Mouse (Mus musculus) G1E (cell line): ENCODE results near the gene Agap1. TPM values are rescaled to one million over a fixed set of nuclear protein-coding genes. Genes with fewer than 3 reads are reported as not detected.

ENCODE experiments used
- ATAC-seq: 2 replicates; pipeline ENCODE4 v1.8.0; 2016; ENCODE audit warnings: mild to moderate bottlenecking; ENCODE audit not compliant: insufficient number of reproducible peaks, poor library complexity, low FRiP score, severe bottlenecking; ENCODE audit errors: extremely low read depth
- DNase-seq: peaks from one replicate; pipeline ENCODE4 v3.0.0; 2012; ENCODE audit warnings: low spot score
- H3K27me3 ChIP-seq: 2 replicates; pipeline ENCODE4 v1.6.1; 2012; ENCODE audit warnings: mild to moderate bottlenecking, low read length, inconsistent platforms; ENCODE audit not compliant: insufficient read depth
- H3K36me3 ChIP-seq: replicated peaks from 2 replicates; pipeline ENCODE3; 2012; ENCODE audit warnings: mild to moderate bottlenecking, inconsistent platforms
- H3K4me1 ChIP-seq: 2 replicates; pipeline ENCODE4 v1.6.1; 2012; ENCODE audit warnings: low read depth, low read length, inconsistent platforms, mixed read lengths; ENCODE audit not compliant: insufficient read depth
- H3K4me3 ChIP-seq: 2 replicates; pipeline ENCODE4 v1.5.1; 2012; ENCODE audit warnings: low read depth, mild to moderate bottlenecking, inconsistent platforms, low read length, moderate library complexity, mixed read lengths
- H3K9me3 ChIP-seq: replicated peaks from 2 replicates; pipeline ENCODE4 v1.6.1; 2012; ENCODE audit warnings: inconsistent platforms
- CTCF ChIP-seq: IDR thresholded peaks from 2 replicates; pipeline ENCODE4 v1.5.1; 2012; ENCODE audit warnings: low read depth, low read length, inconsistent platforms, mixed read lengths
- GATA1 ChIP-seq: IDR thresholded peaks from 2 replicates; pipeline ENCODE4 v1.6.1; 2012; ENCODE audit warnings: borderline replicate concordance, low read length, inconsistent platforms, mixed read lengths
- GATA2 ChIP-seq: IDR thresholded peaks from 2 replicates; pipeline ENCODE4 v1.6.1; 2012; ENCODE audit warnings: low read depth, low read length, inconsistent platforms, borderline replicate concordance
- POLR2AphosphoS5 ChIP-seq: IDR thresholded peaks from 2 replicates; pipeline ENCODE4 v1.6.1; 2012; ENCODE audit warnings: low read depth, low read length, inconsistent platforms; ENCODE audit not compliant: insufficient replicate concordance
- TAL1 ChIP-seq: conservative IDR thresholded peaks from 2 replicates; pipeline ENCODE4 v1.6.1; 2012; ENCODE audit warnings: low read depth, low read length, inconsistent platforms, mixed read lengths
- polyA plus RNA-seq: library from polyadenylated mRNA; stranded (reverse); fragments of >175 nt; gene quantifications from 2 replicates; pipeline ENCODE4 v1.2.3, GENCODE M21; 2012
- total RNA-seq, 2 experiments: library from RNA; stranded (forward) in 1 of 2; stranded (reverse) in 1 of 2; fragments of 200-1000 nt in 1 of 2; fragments of >200 nt in 1 of 2; fragmentation: Nextera tagmentation in 1 of 2; gene quantifications; 2 replicates each; pipeline ENCODE4 v1.2.3; 2014 to 2017

The Agap1 gene
- total and polyA plus RNA-seq, 3 experiments: 0.01 to 0.45 (median 0.16) TPM

DNA sequence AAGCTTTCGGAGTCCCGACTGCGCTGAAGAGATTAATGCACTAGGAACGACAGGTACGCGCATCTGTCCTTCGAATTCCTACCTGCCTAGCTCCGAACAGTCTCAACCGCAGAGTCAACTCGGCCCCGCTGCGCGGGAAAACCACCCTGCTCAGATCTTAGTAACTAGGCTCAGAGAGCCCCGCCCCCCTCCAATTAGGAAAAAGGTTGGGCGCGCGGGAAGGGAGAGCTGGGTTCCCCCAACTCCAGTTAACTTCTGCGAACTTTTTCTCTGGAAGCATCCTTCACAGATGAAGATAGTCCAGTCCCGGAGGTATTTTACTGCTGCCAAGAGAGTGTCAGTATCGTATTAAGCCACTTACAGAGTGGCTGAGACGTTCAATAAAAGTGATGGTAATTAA, 479.2 kb downstream of the Agap1 start:
- Histone ChIP-seq H3K27me3 (no peaks in the 10 kb centered on the region), H3K4me3 (no peak overlapping the region), H3K9me3 (peaks cover 83% of the 10 kb centered on the region), H3K36me3 (no peaks in the 10 kb centered on the region), H3K4me1 (no peaks in the 10 kb centered on the region)
- no peak for DNase-seq
- no peak for ATAC-seq
- TF ChIP-seq CTCF (no peak), GATA2 (no peak), GATA1 (no peak), TAL1 (no peak)

DNA sequence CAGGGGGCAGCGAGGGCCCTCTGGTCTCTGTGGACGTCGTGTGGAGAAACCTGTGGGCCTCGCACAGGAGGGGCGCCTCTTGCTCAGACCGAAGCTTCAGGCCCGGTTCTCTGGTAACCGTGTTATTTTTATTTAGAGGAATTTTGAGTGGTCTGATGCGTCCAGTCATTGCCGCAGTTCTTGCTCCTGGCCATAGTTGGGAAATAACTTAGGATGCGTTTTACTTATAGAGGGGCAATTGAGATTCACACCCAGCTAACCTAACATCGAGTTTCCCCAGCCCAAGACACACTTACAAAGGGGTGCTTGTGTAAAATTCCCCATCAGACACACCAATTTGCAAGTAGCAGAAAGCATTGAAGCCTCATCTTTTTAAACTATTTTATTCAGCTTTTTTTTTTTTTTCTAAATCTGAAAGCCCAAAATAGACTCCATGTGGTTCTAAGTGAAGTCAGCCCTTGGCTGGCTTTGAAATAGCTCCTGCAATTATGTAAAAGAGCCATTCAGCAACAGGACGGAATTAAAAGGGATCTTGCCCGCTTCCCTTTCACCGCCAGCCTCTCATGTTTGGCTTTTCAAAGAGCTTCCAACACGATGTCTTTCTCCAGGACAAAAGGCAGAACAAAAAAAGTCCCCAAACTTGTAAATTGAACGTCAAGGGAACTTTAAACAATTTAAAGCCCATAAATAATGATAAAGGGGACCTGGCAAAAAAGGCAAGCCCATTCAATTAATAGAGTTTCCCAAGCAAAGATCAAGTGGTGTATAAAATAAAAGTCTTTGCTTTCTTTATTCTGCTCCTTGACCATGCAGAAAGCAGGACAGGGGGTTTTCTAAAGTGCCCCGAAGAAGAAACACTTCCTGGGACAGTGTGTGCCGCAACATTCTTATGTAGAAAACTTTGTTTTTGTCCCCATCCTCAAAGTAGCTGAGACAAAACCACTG, 480.0 kb downstream of the Agap1 start:
- ATAC-seq (no peak), DNase-seq (no peak)
- no peaks in the 10 kb centered on the region for H3K4me1 ChIP-seq
- no peaks in the 10 kb centered on the region for H3K36me3 ChIP-seq
- H3K4me3 ChIP-seq: no peak overlapping the region
- H3K9me3 ChIP-seq: peaks cover 81% of the 10 kb centered on the region
- H3K27me3 ChIP-seq: no peaks in the 10 kb centered on the region
- TF ChIP-seq TAL1 (no peak), CTCF (no peak), GATA2 (no peak), GATA1 (no peak), POLR2AphosphoS5 (no peak)

DNA sequence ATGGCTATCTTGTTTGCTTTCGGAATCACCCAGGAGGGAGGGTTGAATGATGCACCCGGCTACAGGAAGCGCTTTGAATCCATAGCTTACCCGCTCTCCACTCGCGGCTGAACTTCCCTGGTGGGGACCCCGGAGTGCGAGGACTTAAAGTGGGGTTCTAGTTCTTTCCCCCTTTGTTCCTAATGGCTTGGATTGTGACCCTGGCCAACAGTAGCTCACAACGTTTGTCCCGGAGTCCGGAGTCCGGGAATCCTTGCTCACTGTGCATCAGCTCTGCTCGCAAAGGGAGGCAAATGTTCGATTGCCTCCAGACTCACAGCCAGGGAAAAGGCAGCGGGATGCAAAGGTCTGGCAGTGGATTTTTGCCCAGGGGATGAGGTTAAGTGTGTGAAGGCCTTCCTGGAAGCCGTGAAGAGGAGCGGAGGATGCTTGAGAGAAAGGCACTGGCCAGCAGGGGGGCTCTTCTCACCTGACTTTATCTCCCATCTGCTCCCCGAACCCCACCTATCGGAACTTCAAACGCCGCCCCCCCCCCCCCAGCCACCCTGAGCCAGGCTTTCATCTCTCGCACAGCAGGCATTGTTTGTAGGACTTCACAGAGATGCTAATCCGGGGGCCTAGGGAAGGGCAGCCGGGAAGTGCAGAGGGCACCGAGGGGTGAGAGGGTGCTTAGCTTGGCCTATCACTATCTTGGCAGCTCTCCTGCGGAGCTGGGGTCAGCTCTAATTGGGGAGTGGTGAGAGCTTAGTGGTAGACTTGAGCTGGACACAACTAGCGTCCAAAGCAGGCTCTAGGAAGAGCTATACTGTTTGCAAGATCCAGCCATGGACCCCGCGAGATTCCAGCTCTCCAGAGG, 481.1 kb downstream of the Agap1 start:
- no peak for TF ChIP-seq POLR2AphosphoS5
- no peak for TF ChIP-seq CTCF
- no peak for TF ChIP-seq TAL1
- TF ChIP-seq GATA1: no peak
- TF ChIP-seq GATA2: no peak
- no peak for ATAC-seq
- Histone ChIP-seq H3K4me3 (no peak overlapping the region), H3K36me3 (no peaks in the 10 kb centered on the region), H3K9me3 (peaks cover 80% of the 10 kb centered on the region), H3K27me3 (no peaks in the 10 kb centered on the region), H3K4me1 (no peaks in the 10 kb centered on the region)
- no peak for DNase-seq

DNA sequence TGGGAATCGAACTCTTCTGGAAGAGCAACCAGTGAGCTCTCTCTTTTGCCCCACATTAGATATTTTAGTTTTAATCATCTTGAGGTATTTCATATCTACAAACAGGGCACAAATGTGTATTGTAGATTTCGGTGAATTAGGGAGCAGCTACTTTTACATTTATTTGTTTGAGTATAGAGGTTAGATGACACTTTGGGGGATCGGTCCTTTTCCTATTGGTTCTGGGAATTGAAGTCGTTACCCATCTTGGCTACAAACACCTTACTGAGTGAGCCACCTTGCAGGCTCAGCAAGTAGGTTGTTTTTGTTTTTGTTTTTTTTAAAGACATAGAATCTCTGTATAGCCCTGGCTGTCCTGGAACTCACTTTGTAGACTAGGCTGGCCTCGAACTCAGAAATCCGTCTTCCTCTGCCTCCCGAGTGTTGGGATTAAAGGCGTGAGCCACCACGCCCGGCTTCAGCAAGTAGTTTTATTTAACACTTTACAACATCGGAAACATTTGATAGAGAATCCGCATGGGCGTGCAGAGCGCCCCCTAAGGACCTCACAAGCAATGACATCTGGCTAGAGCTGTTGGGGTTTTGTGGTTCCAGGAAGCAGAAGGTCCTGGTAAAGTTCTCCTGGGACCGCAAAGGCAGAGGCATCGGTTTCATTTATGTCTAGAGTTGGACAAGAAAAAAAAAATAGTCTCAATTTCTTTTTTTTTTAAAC, 484.4 kb downstream of the Agap1 start:
- no peak for ATAC-seq

DNA sequence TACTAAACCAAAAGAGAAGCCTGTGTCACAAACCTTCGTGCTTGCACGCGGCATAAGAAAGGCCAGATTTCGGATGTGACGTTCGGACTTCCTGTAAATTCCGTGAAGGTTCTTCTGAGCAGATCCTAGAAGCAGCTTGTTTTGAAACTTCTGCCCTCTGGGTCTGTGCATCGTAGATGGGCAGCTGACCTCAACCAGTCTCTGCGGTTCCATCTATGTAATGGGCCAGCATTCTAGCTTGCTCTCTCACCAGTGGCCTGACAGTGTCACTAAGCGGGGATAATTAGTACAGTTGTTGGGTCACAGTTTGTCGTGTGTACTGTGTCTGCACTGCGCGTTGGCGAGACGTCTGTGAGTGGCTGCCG, 485.0 kb downstream of the Agap1 start:
- no peaks in the 10 kb centered on the region for H3K36me3 ChIP-seq
- H3K4me3 ChIP-seq: no peak overlapping the region; the same call in 1 of the 2 replicates
- no peak for TF ChIP-seq POLR2AphosphoS5
- TF ChIP-seq GATA1: no peak
- TF ChIP-seq GATA2: no peak
- no peak for TF ChIP-seq TAL1
- TF ChIP-seq CTCF: no peak
- peaks cover 2% of the 10 kb centered on the region; the same call in 1 of the 2 replicates for H3K27me3 ChIP-seq
- H3K4me1 ChIP-seq: no peaks in the 10 kb centered on the region
- no peak for DNase-seq
- peaks cover 81% of the 10 kb centered on the region for H3K9me3 ChIP-seq
- ATAC-seq: no peak

More for the DNA sequence above, 484.4 kb downstream of the Agap1 start:
- no peak for TF ChIP-seq GATA1
- H3K4me1 ChIP-seq: no peaks in the 10 kb centered on the region
- H3K36me3 ChIP-seq: no peaks in the 10 kb centered on the region
- H3K4me3 ChIP-seq: no peak overlapping the region
- no peak for DNase-seq
- peaks cover 2% of the 10 kb centered on the region; the same call in 1 of the 2 replicates for H3K27me3 ChIP-seq
- H3K9me3 ChIP-seq: peaks cover 80% of the 10 kb centered on the region
